Mouse (Mus musculus) kidney, adult 2 months (tissue): ENCODE measurements around the gene Aif1l. TPM values are rescaled to one million over a fixed set of nuclear protein-coding genes. Genes with fewer than 3 reads are reported as not detected.
"Not testable (repeated sequence)": the region's sequence is repeated elsewhere in the genome, so short reads cannot be mapped to it uniquely, and the experiment has no call there.

Experiments used
- DNase-seq: peaks from one replicate; pipeline ENCODE4 v3.0.0; 2021
- H3K27ac ChIP-seq: fragments of 200-500 bp; 2 replicates; pipeline ENCODE4 v1.5.1; 2012; ENCODE audit warnings: low read depth, low read length, control low read depth, inconsistent platforms; ENCODE audit not compliant: insufficient read depth
- H3K27me3 ChIP-seq: fragments of 200-500 bp; replicated peaks from 2 replicates; pipeline ENCODE4 v1.6.1; 2012; ENCODE audit warnings: mild to moderate bottlenecking, moderate library complexity, low read length, inconsistent platforms; ENCODE audit not compliant: control insufficient read depth, insufficient read depth
- H3K36me3 ChIP-seq: fragments of 200-500 bp; 2 replicates; pipeline ENCODE4 v1.6.1; 2012; ENCODE audit warnings: mild to moderate bottlenecking, moderate library complexity, low read length, inconsistent platforms; ENCODE audit not compliant: control insufficient read depth, insufficient read depth
- H3K4me1 ChIP-seq: fragments of 200-500 bp; 2 replicates; pipeline ENCODE4 v1.6.1; 2011; ENCODE audit warnings: low read length; ENCODE audit not compliant: control insufficient read depth, insufficient read depth
- H3K4me3 ChIP-seq: fragments of 200-500 bp; 2 replicates; pipeline ENCODE4 v1.5.1; 2011; ENCODE audit warnings: mild to moderate bottlenecking, low read depth, low read length, control low read depth; ENCODE audit not compliant: insufficient read depth
- CTCF ChIP-seq: fragments of 200-500 bp; conservative IDR thresholded peaks from 2 replicates; pipeline ENCODE4 v1.5.1; 2011; ENCODE audit warnings: low read depth, mild to moderate bottlenecking, control low read depth, low read length, moderate library complexity, mixed read lengths; ENCODE audit not compliant: insufficient read depth, insufficient read length
- POLR2A ChIP-seq: fragments of 200-500 bp; IDR thresholded peaks from one replicate; pipeline ENCODE4 v1.6.1; 2011; ENCODE audit warnings: low read depth, low read length, control low read depth
- WGBS: fragments of 180-500 bp; shearing (Covaris S2); methylation state at CpG from one replicate; pipeline ENCODE4 v1.1.7; 2018; 5-methylcytosine and 5-hydroxymethylcytosine counted together
- polyA plus RNA-seq: library from polyadenylated mRNA; depleted of rRNA; stranded (reverse); fragments of >200 nt; gene quantifications from 2 replicates; pipeline ENCODE4 v1.2.3, GENCODE M21; 2012

Aif1l gene
- polyA plus RNA-seq, 1 experiment = 177 TPM

DNA sequence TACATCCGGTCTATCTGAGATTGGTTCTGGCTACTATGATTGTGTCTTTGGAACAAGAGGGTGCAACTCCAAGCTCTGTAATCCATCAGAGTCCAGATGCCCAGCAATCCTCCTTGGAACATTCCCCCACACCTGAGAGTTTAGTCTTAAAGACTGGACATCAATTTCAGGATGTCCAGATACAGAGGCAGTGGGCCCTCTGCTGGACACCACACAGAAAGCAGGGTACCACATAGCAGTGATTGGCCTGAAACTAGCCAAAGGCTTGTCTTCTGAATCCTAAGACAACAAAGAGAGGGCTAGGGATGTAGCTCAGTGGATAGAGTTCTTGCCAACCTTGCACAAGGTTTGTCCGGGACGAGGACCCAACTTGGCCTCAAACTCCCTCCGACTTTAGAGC lies 37.4 kb upstream of the Aif1l start:
- peak; percentile 61 for TF ChIP-seq CTCF
- no peak for TF ChIP-seq POLR2A
- Histone ChIP-seq H3K4me1 (no peaks in the 10 kb centered on the region), H3K4me3 (no peak overlapping the region), H3K27ac (no peak overlapping the region), H3K27me3 (no peaks in the 10 kb centered on the region), H3K36me3 (no peaks in the 10 kb centered on the region)
- 68% methylated on average over 4 of the region's 4 CpGs for WGBS
- DNase-seq = peak; percentile 33

DNA sequence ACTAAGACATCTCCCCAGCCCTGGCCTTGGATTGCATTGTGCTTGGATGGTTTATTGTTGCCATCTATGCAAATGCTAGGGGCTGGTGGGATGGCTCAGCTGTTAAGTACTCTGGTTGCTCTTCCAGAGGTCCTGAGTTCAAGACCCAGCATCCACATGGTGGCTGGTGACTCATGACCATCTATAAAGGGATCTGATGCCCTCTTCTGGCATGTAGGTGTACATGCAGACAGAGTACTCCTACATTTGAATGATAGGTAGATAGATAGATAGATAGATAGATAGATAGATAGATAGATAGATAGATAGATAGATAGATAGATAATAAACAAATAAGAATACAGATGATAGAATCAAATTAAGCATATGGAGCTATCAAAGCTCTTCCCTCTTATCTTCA lies 35.7 kb upstream of the Aif1l start:
- not testable (repeated sequence) for H3K36me3 ChIP-seq, H3K27me3 ChIP-seq, DNase-seq, H3K27ac ChIP-seq, H3K4me1 ChIP-seq, H3K4me3 ChIP-seq
- TF ChIP-seq CTCF = peak; percentile 25; the same call in 1 of the 2 replicates

- DNase-seq = peak; percentile 77
- TF ChIP-seq CTCF = peak; percentile 92
- TF ChIP-seq POLR2A = no peak
These were observed 34.8 kb upstream of the Aif1l start for GRCm38 (mm10) chr2:31915112-31915511.

DNA sequence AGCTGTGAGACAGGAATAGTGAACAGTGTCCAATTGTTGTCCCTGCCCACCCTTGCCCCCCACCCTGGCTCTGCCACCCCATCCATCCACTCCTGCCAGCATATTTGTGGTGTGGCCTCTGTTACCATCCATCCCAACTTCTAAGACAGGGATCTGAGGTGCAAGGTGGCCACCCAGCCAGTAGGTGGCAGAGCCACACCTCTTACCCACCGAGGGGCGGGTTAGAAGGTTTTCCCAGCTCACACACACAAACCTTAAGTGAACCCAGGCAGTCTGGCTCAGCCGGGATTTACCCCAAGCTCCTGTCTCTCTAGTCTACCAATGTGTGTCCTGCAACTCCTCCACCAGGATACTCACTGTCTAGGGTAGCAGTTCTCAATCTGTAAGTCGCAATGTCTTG lies 32.3 kb upstream of the Aif1l start:
- H3K4me3 ChIP-seq = no peak overlapping the region
- no peak for TF ChIP-seq POLR2A
- TF ChIP-seq CTCF = peak; percentile 92
- H3K27ac ChIP-seq = no peak overlapping the region
- WGBS = 25% methylated on average over 4 of the region's 4 CpGs
- H3K4me1 ChIP-seq = no peaks in the 10 kb centered on the region
- H3K27me3 ChIP-seq = no peaks in the 10 kb centered on the region
- no peaks in the 10 kb centered on the region for H3K36me3 ChIP-seq
- DNase-seq = peak; percentile 70

More at GRCm38 (mm10) chr2:31915112-31915511, 34.8 kb upstream of the Aif1l start:
- Histone ChIP-seq H3K36me3 (no peaks in the 10 kb centered on the region), H3K4me1 (no peaks in the 10 kb centered on the region), H3K4me3 (no peak overlapping the region), H3K27me3 (no peaks in the 10 kb centered on the region), H3K27ac (no peak overlapping the region)
- 19% methylated on average over 4 of the region's 4 CpGs for WGBS

GRCm38 (mm10) chr2:31923645-31924044 lies 26.3 kb upstream of the Aif1l start:
- TF ChIP-seq CTCF (no peak), POLR2A (no peak)
- 82% methylated on average over 4 of the region's 4 CpGs for WGBS
- H3K27ac ChIP-seq = no peak overlapping the region

GRCm38 (mm10) chr2:31924811-31925210 lies 25.1 kb upstream of the Aif1l start:
- H3K36me3 ChIP-seq = no peaks in the 10 kb centered on the region
- TF ChIP-seq CTCF (no peak), POLR2A (no peak)
- H3K4me3 ChIP-seq = no peak overlapping the region
- peak; percentile 97 for DNase-seq
- H3K4me1 ChIP-seq = peaks cover 11% of the 10 kb centered on the region
- peak overlapping the region; percentile 13; the same call in 1 of the 2 replicates for H3K27ac ChIP-seq
- no peaks in the 10 kb centered on the region for H3K27me3 ChIP-seq
- 17% methylated on average over 9 of the region's 9 CpGs for WGBS

More at GRCm38 (mm10) chr2:31923645-31924044, 26.3 kb upstream of the Aif1l start:
- no peak for DNase-seq
- Histone ChIP-seq H3K36me3 (no peaks in the 10 kb centered on the region), H3K4me3 (no peak overlapping the region), H3K4me1 (peaks cover 11% of the 10 kb centered on the region), H3K27me3 (no peaks in the 10 kb centered on the region)

DNA sequence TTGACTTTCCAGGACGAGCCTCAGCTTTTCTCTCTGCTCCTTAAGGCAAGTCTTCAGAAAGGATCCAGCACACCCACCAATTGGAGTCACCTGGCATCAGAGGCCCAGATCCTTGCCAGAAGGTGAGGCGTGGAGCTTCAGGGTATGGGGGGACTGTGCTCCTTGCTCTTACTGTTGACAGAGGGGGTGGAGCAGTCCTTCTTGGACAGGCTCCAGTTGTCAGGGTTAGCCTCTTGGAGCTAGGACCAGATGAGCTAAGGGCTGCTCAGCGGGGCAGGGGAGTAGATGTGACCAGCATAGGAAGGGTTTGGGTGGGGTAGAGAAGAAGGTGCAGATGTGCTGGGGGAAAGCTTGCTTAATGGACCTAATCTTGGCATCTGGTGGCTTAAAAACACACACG lies 24.0 kb upstream of the Aif1l start:
- no peak overlapping the region for H3K4me3 ChIP-seq
- H3K36me3 ChIP-seq = no peaks in the 10 kb centered on the region
- DNase-seq = peak; percentile 56
- 36% methylated on average over 4 of the region's 4 CpGs for WGBS
- H3K4me1 ChIP-seq = peaks cover 11% of the 10 kb centered on the region
- H3K27ac ChIP-seq = no peak overlapping the region
- no peak for TF ChIP-seq POLR2A
- TF ChIP-seq CTCF = no peak
- H3K27me3 ChIP-seq = no peaks in the 10 kb centered on the region
